Mouse (Mus musculus) midbrain, postnatal 0 days (tissue): ENCODE results near the gene Rps19. TPM values are rescaled to one million over a fixed set of nuclear protein-coding genes. Genes with fewer than 3 reads are reported as not detected.

Experiments
- ATAC-seq: fragments of 200-750 bp; cut with Nextera tagmentation; 2 replicates; pipeline ENCODE4 v1.8.0; 2017; ENCODE audit warnings: moderate number of reproducible peaks, mild to moderate bottlenecking, moderate TSS enrichment, moderate library complexity; ENCODE audit not compliant: low FRiP score
- DNase-seq: peaks from one replicate; pipeline ENCODE4 v3.0.0-alpha.2; 2015; ENCODE audit warnings: low spot score
- H3K27ac ChIP-seq: fragments of 300-500 bp; sonication (generic); 2 replicates; pipeline ENCODE4 v1.5.1; 2014; ENCODE audit warnings: low read depth, mild to moderate bottlenecking, low read length, mixed read lengths
- H3K27me3 ChIP-seq: fragments of 300-500 bp; sonication (generic); 2 replicates; pipeline ENCODE4 v1.6.1; 2014; ENCODE audit warnings: low read length, control low read depth, mixed read lengths; ENCODE audit not compliant: insufficient read depth
- H3K36me3 ChIP-seq: fragments of 300-500 bp; sonication (generic); 2 replicates; pipeline ENCODE4 v1.6.1; 2014; ENCODE audit warnings: low read length, control low read depth, mixed read lengths; ENCODE audit not compliant: insufficient read depth
- H3K4me1 ChIP-seq: fragments of 300-500 bp; sonication (generic); 2 replicates; pipeline ENCODE4 v1.6.1; 2014; ENCODE audit warnings: mild to moderate bottlenecking, control low read depth, antibody characterized with exemption, low read length, mixed read lengths; ENCODE audit not compliant: insufficient read depth
- H3K4me2 ChIP-seq: fragments of 300-500 bp; sonication (generic); 2 replicates; pipeline ENCODE4 v1.6.1; 2014; ENCODE audit warnings: low read depth, mild to moderate bottlenecking, low read length, mixed read lengths; ENCODE audit not compliant: poor library complexity, severe bottlenecking
- H3K4me3 ChIP-seq: fragments of 300-500 bp; sonication (generic); 2 replicates; pipeline ENCODE4 v1.5.1; 2014; ENCODE audit warnings: low read depth, mild to moderate bottlenecking, low read length, moderate library complexity
- H3K9ac ChIP-seq: fragments of 300-500 bp; sonication (generic); replicated peaks from 2 replicates; pipeline ENCODE4 v1.6.1; 2014; ENCODE audit warnings: mild to moderate bottlenecking, low read length, moderate library complexity, mixed read lengths; ENCODE audit not compliant: poor library complexity, severe bottlenecking
- H3K9me3 ChIP-seq: fragments of 300-500 bp; sonication (generic); 2 replicates; pipeline ENCODE4 v1.6.1; 2016; ENCODE audit warnings: low read length, control low read depth
- CTCF ChIP-seq: IDR thresholded peaks from 2 replicates; pipeline ENCODE4 v1.5.1; 2016; ENCODE audit warnings: antibody characterized with exemption, mild to moderate bottlenecking
- WGBS: fragments of 180-500 bp; shearing (Covaris S2); extraction: QIAGEN DNeasy Blood & Tissue Kit; methylation state at CpG from one replicate; pipeline ENCODE4 v1.1.7; 2014; 5-methylcytosine and 5-hydroxymethylcytosine counted together
- polyA plus RNA-seq: library from polyadenylated mRNA; unstranded; fragments of >200 nt; fragmentation: Nextera tagmentation; extraction: Ambion mirVana; gene quantifications from 2 replicates; pipeline ENCODE4 v1.2.1, GENCODE M21; 2015
- total RNA-seq: library from RNA; depleted of rRNA; stranded (reverse); fragments of >200 nt; gene quantifications from 2 replicates; pipeline ENCODE4 v1.2.3, GENCODE M21; 2014; rRNA removed

Gene Rps19
- total and polyA plus RNA-seq, 2 experiments from 2014 or later = 364 to 1,202 TPM

DNA sequence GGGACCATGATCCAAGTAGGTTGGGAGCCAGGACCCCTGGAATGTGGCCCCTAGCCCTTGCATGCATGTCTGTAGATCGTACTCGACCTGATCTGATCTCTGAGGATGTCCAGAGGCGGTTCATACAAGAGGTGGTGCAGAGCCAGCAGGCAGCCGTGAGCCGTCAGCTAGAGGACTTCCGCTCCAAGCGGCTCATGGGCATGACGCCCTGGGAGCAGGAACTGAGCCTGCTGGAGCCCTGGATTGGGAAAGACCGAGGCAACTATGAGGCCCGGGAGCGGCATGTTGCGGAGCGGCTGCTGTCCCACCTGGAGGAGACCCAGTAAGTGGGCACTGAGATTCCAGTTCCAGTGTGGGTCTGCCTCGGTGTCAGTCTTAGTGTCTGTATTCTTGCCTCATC is 28.3 kb downstream of the Rps19 start:
- no peaks in the 10 kb centered on the region for H3K4me1 ChIP-seq
- DNase-seq (no peak), ATAC-seq (no peak)
- no peak overlapping the region for H3K9ac ChIP-seq
- WGBS = 93% methylated on average over 14 of the region's 14 CpGs
- H3K27me3 ChIP-seq = no peaks in the 10 kb centered on the region
- H3K36me3 ChIP-seq = peaks cover 43% of the 10 kb centered on the region
- TF ChIP-seq CTCF = no peak
- H3K9me3 ChIP-seq = no peaks in the 10 kb centered on the region
- no peak overlapping the region for H3K4me3 ChIP-seq
- H3K4me2 ChIP-seq = no peak overlapping the region
- no peak overlapping the region for H3K27ac ChIP-seq

DNA sequence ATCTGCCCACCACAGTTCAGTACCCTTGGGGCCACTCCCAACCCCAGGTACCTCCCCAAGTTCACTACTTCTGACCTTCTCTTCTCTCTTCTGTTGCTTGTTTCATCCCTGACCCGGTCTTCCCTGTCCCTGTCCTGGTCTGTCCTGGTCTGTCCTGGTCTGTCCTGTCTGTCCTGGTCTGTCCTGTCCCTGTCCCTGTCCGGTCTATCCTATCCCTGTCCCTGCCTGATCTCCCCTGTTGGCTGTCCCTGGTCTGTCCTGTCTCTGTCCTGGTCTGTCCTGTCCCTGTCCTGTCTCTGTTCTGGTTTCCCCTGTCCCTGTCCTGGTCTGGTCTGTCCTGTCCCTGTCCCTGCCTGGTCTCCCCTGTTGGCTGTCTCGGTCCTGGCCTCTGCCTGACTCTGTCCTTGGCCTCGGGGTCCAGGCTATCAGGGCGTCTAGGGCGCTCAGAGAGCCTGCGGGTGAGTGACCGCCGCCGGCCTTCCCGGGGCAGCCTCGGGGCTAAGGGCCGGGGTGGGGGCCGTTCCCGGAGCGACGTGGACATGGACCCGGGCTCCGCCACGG is 34.7 kb downstream of the Rps19 start:
- no peak overlapping the region for H3K4me3 ChIP-seq
- no peaks in the 10 kb centered on the region for H3K27me3 ChIP-seq
- no peak overlapping the region for H3K4me2 ChIP-seq
- H3K9ac ChIP-seq = no peak overlapping the region
- peaks cover 60% of the 10 kb centered on the region for H3K36me3 ChIP-seq
- ATAC-seq (no peak), DNase-seq (no peak)
- no peaks in the 10 kb centered on the region for H3K9me3 ChIP-seq
- WGBS = 93% methylated on average over 20 of the region's 20 CpGs
- no peak for TF ChIP-seq CTCF
- no peak overlapping the region for H3K27ac ChIP-seq
- H3K4me1 ChIP-seq = no peaks in the 10 kb centered on the region

DNA sequence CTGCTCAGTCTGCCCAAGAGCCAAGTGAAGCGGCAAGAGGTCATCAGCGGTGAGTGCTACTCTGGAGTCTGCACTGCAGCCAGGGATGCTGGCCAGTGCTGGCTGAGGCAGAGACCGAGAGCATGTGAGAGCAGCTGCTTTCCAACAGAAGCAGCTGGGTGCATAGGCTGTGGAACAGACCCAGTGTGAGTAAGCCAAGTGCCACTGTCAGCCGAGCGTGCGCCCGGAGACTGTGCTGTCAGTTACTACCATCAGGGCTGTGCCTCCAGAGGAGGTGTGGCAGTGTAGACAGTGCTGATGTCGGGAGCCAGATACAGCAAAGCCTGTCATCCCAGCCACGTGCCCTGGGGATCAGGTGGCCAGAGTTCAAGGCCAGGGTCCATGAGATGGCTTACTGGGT is 35.6 kb downstream of the Rps19 start:
- WGBS = 90% methylated on average over 9 of the region's 9 CpGs
- Histone ChIP-seq H3K4me1 (no peaks in the 10 kb centered on the region), H3K4me3 (no peak overlapping the region), H3K4me2 (no peak overlapping the region), H3K9ac (no peak overlapping the region), H3K27ac (no peak overlapping the region), H3K36me3 (peaks cover 68% of the 10 kb centered on the region), H3K9me3 (no peaks in the 10 kb centered on the region), H3K27me3 (no peaks in the 10 kb centered on the region)
- peak; percentile 45 for DNase-seq
- TF ChIP-seq CTCF = no peak
- no peak for ATAC-seq

DNA sequence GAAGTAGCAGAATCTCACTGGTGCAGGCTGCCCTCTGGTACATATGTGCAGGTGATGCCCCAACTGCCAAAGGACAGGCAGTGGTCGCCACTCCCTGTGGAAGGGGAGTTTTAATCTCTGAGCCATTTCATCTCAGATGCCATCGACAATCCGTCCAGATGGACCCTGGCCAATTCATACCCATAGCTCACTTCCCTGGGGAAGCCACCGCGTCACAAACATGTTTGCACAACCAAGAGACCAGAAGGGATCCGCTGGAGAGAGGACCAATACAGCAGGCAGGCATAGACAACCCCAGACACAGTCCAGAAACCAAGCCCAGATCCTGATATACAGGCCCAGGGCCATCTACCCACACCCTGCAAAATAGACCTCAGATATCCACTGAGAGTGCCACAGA is 46.3 kb downstream of the Rps19 start:
- no peak overlapping the region for H3K4me3 ChIP-seq
- WGBS = 45% methylated on average over 6 of the region's 6 CpGs
- H3K27ac ChIP-seq = no peak overlapping the region
- H3K4me2 ChIP-seq = no peak overlapping the region
- H3K27me3 ChIP-seq = peaks cover 48% of the 10 kb centered on the region
- H3K9ac ChIP-seq = no peak overlapping the region
- no peak for DNase-seq
- H3K4me1 ChIP-seq = 0 out of 2 replicates have a peak, but pooled peaks cover 3% of the 10 kb centered on the region
- peaks cover 16% of the 10 kb centered on the region for H3K36me3 ChIP-seq
- no peak for ATAC-seq
- TF ChIP-seq CTCF = no peak
- no peaks in the 10 kb centered on the region for H3K9me3 ChIP-seq

DNA sequence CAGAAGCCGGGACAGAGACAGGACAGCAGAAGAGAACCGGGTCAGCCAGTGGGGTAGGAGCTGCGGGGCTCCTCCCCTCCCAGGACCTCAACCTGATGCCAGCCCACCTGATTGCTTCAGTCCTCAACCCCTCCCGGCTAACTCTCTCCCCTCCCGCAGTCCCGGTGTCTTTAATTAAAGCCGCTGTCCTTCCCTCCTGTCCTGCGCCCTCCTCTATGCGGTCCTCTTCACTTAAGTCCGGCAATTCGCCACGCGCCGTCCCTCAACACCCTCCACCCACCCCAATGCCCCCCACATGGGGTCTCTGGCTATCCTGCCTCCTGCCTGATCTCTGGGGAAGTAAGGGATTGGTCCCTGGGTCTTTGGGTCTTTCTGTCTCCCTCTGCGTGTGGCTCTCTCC is 47.5 kb downstream of the Rps19 start:
- DNase-seq (no peak), ATAC-seq (no peak)
- Histone ChIP-seq H3K4me1 (0 out of 2 replicates have a peak, but pooled peaks cover 3% of the 10 kb centered on the region), H3K9me3 (no peaks in the 10 kb centered on the region), H3K27me3 (peaks cover 48% of the 10 kb centered on the region), H3K4me2 (0 out of 2 replicates have a peak overlapping the region, but pooled peaks have one; percentile 6), H3K4me3 (peak overlapping the region; percentile 12), H3K36me3 (peaks cover 8% of the 10 kb centered on the region; the same call in 1 of the 2 replicates), H3K27ac (no peak overlapping the region), H3K9ac (no peak overlapping the region)
- TF ChIP-seq CTCF = no peak
- WGBS = under 1% methylated on average over 13 of the region's 15 CpGs

Other genes starting within 250 kb of the Rps19 start
- gene Lypd3, start 247.8 kb upstream of the Rps19 start, total RNA-seq = 0.99 and 1.5 TPM in 2 replicates
- gene Lypd3, start 247.8 kb upstream of the Rps19 start, polyA plus RNA-seq = 1.8 and 2.2 TPM in 2 replicates
- not detected in 2 replicates for gene Tex101, start 207.7 kb upstream of the Rps19 start, total RNA-seq
- gene Tex101, start 207.7 kb upstream of the Rps19 start, polyA plus RNA-seq = not detected in 2 replicates
- gene BC049730, start 175.1 kb upstream of the Rps19 start, total RNA-seq = not detected in 2 replicates
- not detected in 2 replicates for gene BC049730, start 175.1 kb upstream of the Rps19 start, polyA plus RNA-seq
- gene Gm4763, start 157.5 kb upstream of the Rps19 start, total RNA-seq = not detected in 2 replicates
- not detected in 2 replicates for gene Gm4763, start 157.5 kb upstream of the Rps19 start, polyA plus RNA-seq
- gene Cd177, start 124.1 kb upstream of the Rps19 start, total RNA-seq = 0.16 and 1.0 TPM in 2 replicates
- gene Cd177, start 124.1 kb upstream of the Rps19 start, polyA plus RNA-seq = 0.37 and 0.47 TPM in 2 replicates
- gene Ceacam10, start 107.2 kb upstream of the Rps19 start, total RNA-seq = 0.33 TPM in 1 of 2 replicates, not detected in the other
- gene Ceacam10, start 107.2 kb upstream of the Rps19 start, polyA plus RNA-seq = 0.43 and 0.63 TPM in 2 replicates
- gene Gm9844, start 22.2 kb upstream of the Rps19 start, total RNA-seq = 5.9 and 13.5 TPM in 2 replicates
- gene Gm9844, start 22.2 kb upstream of the Rps19 start, polyA plus RNA-seq = 33.2 and 44.4 TPM in 2 replicates
- gene Lypd4, start 14.4 kb upstream of the Rps19 start, total RNA-seq = 0.19 TPM in 1 of 2 replicates, not detected in the other
- gene Lypd4, start 14.4 kb upstream of the Rps19 start, polyA plus RNA-seq = 0.16 and 0.28 TPM in 2 replicates
- gene Dmrtc2, start 14.3 kb upstream of the Rps19 start, total RNA-seq = 0.11 TPM in 1 of 2 replicates, not detected in the other
- 0.31 and 0.70 TPM in 2 replicates for gene Dmrtc2, start 14.3 kb upstream of the Rps19 start, polyA plus RNA-seq
- gene Cd79a, start 13.0 kb downstream of the Rps19 start, total RNA-seq = 0.27 and 0.42 TPM in 2 replicates
- 0.82 and 0.85 TPM in 2 replicates for gene Cd79a, start 13.0 kb downstream of the Rps19 start, polyA plus RNA-seq
- gene Arhgef1, start 18.5 kb downstream of the Rps19 start, total RNA-seq = 19.1 and 27.5 TPM in 2 replicates
- gene Arhgef1, start 18.5 kb downstream of the Rps19 start, polyA plus RNA-seq = 29.0 and 33.0 TPM in 2 replicates
- gene Gm4881, start 60.1 kb downstream of the Rps19 start, total RNA-seq = 6.4 and 9.0 TPM in 2 replicates
- gene Gm4881, start 60.1 kb downstream of the Rps19 start, polyA plus RNA-seq = 3.8 and 4.2 TPM in 2 replicates
- 516 and 704 TPM in 2 replicates for gene Rabac1, start 88.4 kb downstream of the Rps19 start, total RNA-seq
- gene Rabac1, start 88.4 kb downstream of the Rps19 start, polyA plus RNA-seq = 466 and 515 TPM in 2 replicates
- gene Atp1a3, start 121.6 kb downstream of the Rps19 start, total RNA-seq = 493 and 502 TPM in 2 replicates
- 727 and 786 TPM in 2 replicates for gene Atp1a3, start 121.6 kb downstream of the Rps19 start, polyA plus RNA-seq
- 153 and 161 TPM in 2 replicates for gene Grik5, start 188.0 kb downstream of the Rps19 start, total RNA-seq
- gene Grik5, start 188.0 kb downstream of the Rps19 start, polyA plus RNA-seq = 15.7 and 18.6 TPM in 2 replicates
- gene Zfp574, start 188.2 kb downstream of the Rps19 start, total RNA-seq = 37.4 and 38.0 TPM in 2 replicates
- gene Zfp574, start 188.2 kb downstream of the Rps19 start, polyA plus RNA-seq = 30.9 and 31.9 TPM in 2 replicates